Mouse (Mus musculus) heart, postnatal 0 days (tissue): ENCODE results near the gene Hoxb8. TPM values are rescaled to one million over a fixed set of nuclear protein-coding genes. Genes with fewer than 3 reads are reported as not detected.

Source experiments
- ATAC-seq: fragments of 200-750 bp; cut with Nextera tagmentation; 2 replicates; pipeline ENCODE4 v1.8.0; 2017; ENCODE audit warnings: low read depth, moderate number of reproducible peaks, moderate library complexity; ENCODE audit not compliant: insufficient read depth
- DNase-seq: peaks from one replicate; pipeline ENCODE4 v3.0.0-alpha.2; 2016; ENCODE audit warnings: low spot score
- H3K27ac ChIP-seq: fragments of 300-500 bp; sonication (generic); 2 replicates; pipeline ENCODE4 v1.5.1; 2014; ENCODE audit warnings: low read depth, mild to moderate bottlenecking
- H3K27me3 ChIP-seq: fragments of 300-500 bp; sonication (generic); 2 replicates; pipeline ENCODE4 v1.6.1; 2014; ENCODE audit warnings: low read length, mixed read lengths; ENCODE audit not compliant: control insufficient read depth, insufficient read depth
- H3K36me3 ChIP-seq: fragments of 300-500 bp; sonication (generic); replicated peaks from 2 replicates; pipeline ENCODE4 v1.6.1; 2014; ENCODE audit warnings: low read length, mixed read lengths; ENCODE audit not compliant: control insufficient read depth, insufficient read depth
- H3K4me1 ChIP-seq: fragments of 300-500 bp; sonication (generic); 2 replicates; pipeline ENCODE4 v1.6.1; 2014; ENCODE audit warnings: antibody characterized with exemption; ENCODE audit not compliant: control insufficient read depth, insufficient read depth
- H3K4me2 ChIP-seq: fragments of 300-500 bp; sonication (generic); 2 replicates; pipeline ENCODE4 v1.6.1; 2014; ENCODE audit warnings: low read depth, mild to moderate bottlenecking, low read length, moderate library complexity
- H3K4me3 ChIP-seq: fragments of 300-500 bp; sonication (generic); 2 replicates; pipeline ENCODE4 v1.5.1; 2014; ENCODE audit warnings: low read depth, low read length
- H3K9ac ChIP-seq: fragments of 300-500 bp; sonication (generic); replicated peaks from 2 replicates; pipeline ENCODE4 v1.6.1; 2014; ENCODE audit warnings: low read depth, low read length, mixed read lengths
- H3K9me3 ChIP-seq: fragments of 300-500 bp; sonication (generic); replicated peaks from 2 replicates; pipeline ENCODE4 v1.6.1; 2016; ENCODE audit warnings: low read length; ENCODE audit not compliant: control insufficient read depth
- CTCF ChIP-seq: IDR thresholded peaks from 2 replicates; pipeline ENCODE4 v1.5.1; 2016; ENCODE audit warnings: antibody characterized with exemption, control low read depth, low read depth
- EP300 ChIP-seq: IDR thresholded peaks from 2 replicates; pipeline ENCODE4 v1.6.1; 2016; ENCODE audit warnings: antibody characterized with exemption, low read depth
- WGBS: fragments of 180-500 bp; shearing (Covaris S2); extraction: QIAGEN DNeasy Blood & Tissue Kit; methylation state at CpG from one replicate; pipeline ENCODE4 v1.1.7; 2014; 5-methylcytosine and 5-hydroxymethylcytosine counted together
- polyA plus RNA-seq: library from polyadenylated mRNA; unstranded; fragments of >200 nt; fragmentation: Nextera tagmentation; extraction: Ambion mirVana; gene quantifications from 2 replicates; pipeline ENCODE4 v1.2.1, GENCODE M21; 2015
- total RNA-seq: library from RNA; depleted of rRNA; stranded (reverse); fragments of >200 nt; gene quantifications from 2 replicates; pipeline ENCODE4 v1.2.3, GENCODE M21; 2014; ENCODE audit warnings: low replicate concordance

Hoxb8 gene
- total and polyA plus RNA-seq, 2 experiments from 2014 or later: not detected

DNA sequence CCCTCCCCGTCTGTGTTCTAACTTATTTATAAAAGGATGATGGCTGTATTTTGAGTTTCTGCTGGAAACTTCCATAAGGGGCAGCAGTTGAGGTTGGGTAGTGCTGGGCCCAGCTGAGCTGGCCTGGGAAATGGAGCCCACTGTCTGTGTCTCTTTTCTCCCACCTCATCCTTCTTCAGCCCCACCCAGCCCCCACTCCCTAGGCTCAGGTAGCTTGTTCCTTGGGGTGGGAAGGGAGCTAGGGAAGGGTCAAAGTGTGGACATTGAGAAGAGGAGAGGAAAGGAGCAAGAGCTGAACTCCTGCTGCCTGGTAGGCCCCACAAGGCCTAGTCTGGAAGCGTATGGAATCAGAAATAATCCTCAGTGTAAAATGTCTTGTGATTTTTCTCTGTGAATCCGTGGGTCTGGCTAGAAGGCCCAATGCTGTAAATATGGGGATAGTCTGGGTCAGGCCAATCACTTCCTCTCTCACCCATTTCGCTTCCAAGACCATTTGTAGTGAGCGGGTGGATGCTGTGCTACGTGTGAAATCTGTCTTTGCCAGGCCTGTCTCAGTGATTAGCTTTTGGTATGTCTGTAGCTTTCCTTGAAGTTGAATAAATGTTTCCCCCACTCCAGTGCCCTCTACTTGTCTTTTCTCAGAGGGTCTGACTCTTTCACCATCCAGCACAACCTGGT, 23.9 kb downstream of the Hoxb8 start:
- H3K4me2 ChIP-seq: no peak overlapping the region
- peaks cover 100% of the 10 kb centered on the region for H3K27me3 ChIP-seq

DNA sequence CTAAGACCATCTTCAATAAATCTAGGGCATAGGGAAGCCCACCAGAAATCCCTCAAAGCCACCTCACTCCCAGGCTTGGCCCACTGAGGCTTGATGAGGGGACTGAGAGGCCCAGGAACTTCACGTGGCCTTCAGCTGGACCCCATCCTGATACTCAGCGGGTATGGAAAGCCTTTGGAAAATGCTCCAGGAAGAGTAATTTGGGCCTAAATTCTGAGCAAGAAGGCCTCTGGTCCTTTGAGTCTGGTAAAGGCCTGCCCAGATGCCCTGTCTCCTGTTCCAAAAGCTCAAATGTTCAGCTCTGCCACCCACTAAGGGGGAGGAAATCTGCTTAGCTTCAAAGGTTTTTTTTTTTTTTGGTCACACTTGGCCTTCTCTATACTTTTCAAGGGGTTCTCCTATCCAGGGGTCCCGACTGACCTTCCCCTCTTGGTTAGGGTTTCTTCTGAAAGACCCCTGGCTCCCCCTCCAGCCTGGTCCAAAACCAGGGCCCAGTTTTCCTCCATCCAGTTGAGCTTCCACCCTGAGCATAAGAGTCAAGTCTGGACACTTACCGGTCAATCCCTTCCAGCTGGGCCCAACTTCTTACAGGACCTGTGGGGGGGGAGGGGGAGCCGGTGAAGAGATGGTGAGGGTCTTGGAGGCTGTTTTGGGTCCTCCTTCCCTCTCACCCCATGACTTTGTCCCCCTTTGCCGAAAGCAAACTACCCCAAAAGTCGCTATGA, 24.6 kb downstream of the Hoxb8 start:
- DNase-seq (no peak), ATAC-seq (no peak)
- no peak for TF ChIP-seq CTCF
- TF ChIP-seq EP300: no peak
- Histone ChIP-seq H3K4me2 (no peak overlapping the region), H3K9me3 (no peaks in the 10 kb centered on the region), H3K27me3 (peaks cover 100% of the 10 kb centered on the region), H3K36me3 (no peaks in the 10 kb centered on the region), H3K4me1 (no peaks in the 10 kb centered on the region), H3K27ac (no peak overlapping the region), H3K4me3 (no peak overlapping the region), H3K9ac (no peak overlapping the region)
- 32% methylated on average over 7 of the region's 7 CpGs for WGBS

More for the DNA sequence above, 23.9 kb downstream of the Hoxb8 start:
- H3K36me3 ChIP-seq: no peaks in the 10 kb centered on the region
- 60% methylated on average over 6 of the region's 6 CpGs for WGBS
- no peak overlapping the region for H3K4me3 ChIP-seq
- TF ChIP-seq EP300 (no peak), CTCF (no peak)
- no peak overlapping the region for H3K27ac ChIP-seq
- no peak for DNase-seq
- no peaks in the 10 kb centered on the region for H3K4me1 ChIP-seq
- no peak overlapping the region for H3K9ac ChIP-seq
- no peak for ATAC-seq
- H3K9me3 ChIP-seq: no peaks in the 10 kb centered on the region

DNA sequence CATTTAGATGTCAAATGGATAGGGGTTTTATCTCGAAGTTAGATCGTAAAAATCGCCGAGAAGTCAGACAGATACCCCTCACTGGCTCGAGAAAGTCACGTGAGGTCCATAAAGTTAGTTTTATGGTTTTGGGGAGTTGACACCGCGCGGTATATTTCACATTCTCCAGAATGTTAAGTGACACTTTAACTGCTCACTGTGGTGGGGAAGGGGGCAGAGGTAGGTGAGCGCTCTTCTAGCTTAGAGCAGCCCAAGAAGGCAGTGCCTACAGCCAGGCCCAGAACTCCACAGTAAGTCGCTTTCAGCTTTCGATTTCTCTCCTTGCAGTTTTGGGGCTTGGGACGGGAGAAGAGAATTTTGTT, 25.2 kb downstream of the Hoxb8 start:
- 24% methylated on average over 13 of the region's 13 CpGs for WGBS
- Histone ChIP-seq H3K27me3 (peaks cover 100% of the 10 kb centered on the region), H3K9ac (no peak overlapping the region), H3K4me1 (no peaks in the 10 kb centered on the region), H3K36me3 (no peaks in the 10 kb centered on the region), H3K4me3 (no peak overlapping the region), H3K4me2 (no peak overlapping the region), H3K9me3 (no peaks in the 10 kb centered on the region), H3K27ac (no peak overlapping the region)
- no peak for ATAC-seq
- TF ChIP-seq EP300: no peak
- TF ChIP-seq CTCF: no peak
- DNase-seq: no peak

DNA sequence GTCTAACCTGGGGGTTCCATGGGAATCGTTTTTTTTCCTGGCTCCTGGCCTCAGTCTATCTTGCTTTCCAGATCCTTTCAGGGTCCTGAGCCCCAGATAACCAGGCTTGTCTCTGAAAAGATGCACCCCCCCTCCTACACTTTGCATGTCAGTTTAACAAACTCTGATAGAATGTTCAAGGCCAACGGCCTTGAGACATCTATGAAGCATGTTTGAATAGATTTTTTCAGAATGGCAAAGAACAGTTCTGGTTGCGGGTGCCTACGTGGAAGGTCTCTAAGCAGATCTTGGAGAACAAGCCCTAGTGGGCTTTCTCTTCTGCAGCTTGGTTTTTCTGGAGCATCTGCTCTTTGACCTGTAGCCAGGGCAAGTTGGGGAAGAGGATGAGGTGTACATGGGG, 27.1 kb downstream of the Hoxb8 start:
- TF ChIP-seq EP300: no peak
- TF ChIP-seq CTCF: no peak
- no peaks in the 10 kb centered on the region for H3K9me3 ChIP-seq
- H3K9ac ChIP-seq: no peak overlapping the region
- H3K36me3 ChIP-seq: no peaks in the 10 kb centered on the region
- no peak for DNase-seq
- ATAC-seq: no peak
- WGBS: 26% methylated on average over 4 of the region's 4 CpGs
- no peak overlapping the region for H3K4me3 ChIP-seq
- H3K27me3 ChIP-seq: peaks cover 100% of the 10 kb centered on the region
- no peaks in the 10 kb centered on the region for H3K4me1 ChIP-seq
- no peak overlapping the region for H3K4me2 ChIP-seq
- no peak overlapping the region for H3K27ac ChIP-seq

DNA sequence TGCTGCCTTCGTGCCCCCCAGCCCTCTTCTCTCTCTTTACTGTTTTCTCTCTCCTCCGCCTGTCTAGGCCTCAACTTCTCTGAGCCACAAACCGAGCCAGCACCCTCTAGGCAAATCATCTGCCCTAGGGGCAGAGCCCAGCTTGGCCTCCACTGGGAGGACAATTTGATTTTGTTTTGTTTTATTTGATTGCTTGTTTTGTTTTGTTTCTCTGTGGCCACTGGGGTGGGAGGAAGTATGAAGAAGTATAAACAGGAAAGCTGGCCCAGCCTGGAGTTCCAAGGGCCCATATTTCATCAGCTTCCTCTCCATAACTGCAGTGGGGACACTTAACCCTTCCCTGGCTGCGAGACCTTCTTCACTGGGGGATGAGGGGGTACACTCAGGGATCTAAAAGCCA, 27.6 kb downstream of the Hoxb8 start:
- WGBS: 41% methylated on average over 4 of the region's 4 CpGs
- Histone ChIP-seq H3K9me3 (no peaks in the 10 kb centered on the region), H3K36me3 (no peaks in the 10 kb centered on the region), H3K4me2 (no peak overlapping the region), H3K27ac (no peak overlapping the region), H3K9ac (no peak overlapping the region), H3K4me3 (no peak overlapping the region), H3K4me1 (no peaks in the 10 kb centered on the region), H3K27me3 (peaks cover 100% of the 10 kb centered on the region)
- TF ChIP-seq CTCF (no peak), EP300 (no peak)
- DNase-seq (no peak), ATAC-seq (no peak)
